Mouse (Mus musculus) brain, embryonic 14.5 days (tissue): Measurements from ENCODE around the gene Gmfb.

Experiments used
- CTCF ChIP-seq: fragments of 200-500 bp; IDR thresholded peaks from 2 replicates; pipeline ENCODE4 v1.5.1; 2012; ENCODE audit warnings: inconsistent platforms, mild to moderate bottlenecking, moderate library complexity, borderline replicate concordance; ENCODE audit not compliant: insufficient read depth, insufficient read length; ENCODE audit errors: extremely low read depth
- POLR2A ChIP-seq: fragments of 200-500 bp; IDR thresholded peaks from 2 replicates; pipeline ENCODE4 v1.6.1; 2012; ENCODE audit warnings: mild to moderate bottlenecking, inconsistent platforms, borderline replicate concordance; ENCODE audit not compliant: poor library complexity, insufficient read depth, insufficient read length, severe bottlenecking; ENCODE audit errors: extremely low read depth

DNA sequence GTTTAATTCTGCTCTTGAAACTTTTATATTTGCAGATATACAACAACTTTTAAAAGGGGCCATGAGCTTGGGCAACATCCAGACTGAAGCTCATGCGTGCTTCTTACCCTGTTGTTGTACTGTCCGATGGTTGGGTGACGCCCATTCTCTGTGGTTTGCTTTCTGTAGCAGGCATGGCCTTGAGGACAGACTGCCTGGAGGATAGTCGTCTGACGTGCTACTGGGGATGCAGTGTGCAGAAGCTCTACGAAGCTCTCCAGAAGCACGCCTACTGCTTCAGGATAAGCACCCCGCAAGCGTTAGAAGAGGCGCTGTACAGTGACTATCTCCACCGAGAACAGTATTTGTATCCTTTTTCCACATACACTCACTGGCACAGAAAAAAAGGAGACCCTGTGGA lies 23.7 kb upstream of the Gmfb start:
- TF ChIP-seq CTCF, result no peak
- no peak for TF ChIP-seq POLR2A
